Mouse (Mus musculus) olfactory bulb, adult 2 months (tissue): ENCODE measurements around the gene Msmp.

Source experiments
- CTCF ChIP-seq: fragments of 200-500 bp; IDR thresholded peaks from 2 replicates; pipeline ENCODE4 v1.5.1; 2012; ENCODE audit warnings: low read depth, mild to moderate bottlenecking, low read length, moderate library complexity; ENCODE audit not compliant: insufficient read depth
- POLR2A ChIP-seq: fragments of 200-500 bp; IDR thresholded peaks from 2 replicates; pipeline ENCODE4 v1.6.1; 2012; ENCODE audit warnings: mild to moderate bottlenecking, low read depth, low read length, moderate library complexity; ENCODE audit not compliant: insufficient read depth

- TF ChIP-seq POLR2A = no peak
- no peak for TF ChIP-seq CTCF
Measured at GRCm38 (mm10) chr4:43564231-43564630, 20.1 kb downstream of the Msmp start.
